Mouse (Mus musculus) G1E (cell line): ENCODE measurements at regions not wholly inside any gene's neighbourhood (a gene's known extent, or its start where the extent isn't known, plus 50 kb on each side); places are given as distances from the start of the nearest gene placed in this dataset.

Experiments used
- ATAC-seq: 2 replicates; pipeline ENCODE4 v1.8.0; 2016; ENCODE audit warnings: mild to moderate bottlenecking; ENCODE audit not compliant: insufficient number of reproducible peaks, poor library complexity, low FRiP score, severe bottlenecking; ENCODE audit errors: extremely low read depth
- DNase-seq: peaks from one replicate; pipeline ENCODE4 v3.0.0; 2012; ENCODE audit warnings: low spot score
- H3K27me3 ChIP-seq: 2 replicates; pipeline ENCODE4 v1.6.1; 2012; ENCODE audit warnings: mild to moderate bottlenecking, low read length, inconsistent platforms; ENCODE audit not compliant: insufficient read depth
- H3K36me3 ChIP-seq: replicated peaks from 2 replicates; pipeline ENCODE3; 2012; ENCODE audit warnings: mild to moderate bottlenecking, inconsistent platforms
- H3K4me1 ChIP-seq: 2 replicates; pipeline ENCODE4 v1.6.1; 2012; ENCODE audit warnings: low read depth, low read length, inconsistent platforms, mixed read lengths; ENCODE audit not compliant: insufficient read depth
- H3K4me3 ChIP-seq: 2 replicates; pipeline ENCODE4 v1.5.1; 2012; ENCODE audit warnings: low read depth, mild to moderate bottlenecking, inconsistent platforms, low read length, moderate library complexity, mixed read lengths
- H3K9me3 ChIP-seq: replicated peaks from 2 replicates; pipeline ENCODE4 v1.6.1; 2012; ENCODE audit warnings: inconsistent platforms
- CTCF ChIP-seq: IDR thresholded peaks from 2 replicates; pipeline ENCODE4 v1.5.1; 2012; ENCODE audit warnings: low read depth, low read length, inconsistent platforms, mixed read lengths
- GATA1 ChIP-seq: IDR thresholded peaks from 2 replicates; pipeline ENCODE4 v1.6.1; 2012; ENCODE audit warnings: borderline replicate concordance, low read length, inconsistent platforms, mixed read lengths
- GATA2 ChIP-seq: IDR thresholded peaks from 2 replicates; pipeline ENCODE4 v1.6.1; 2012; ENCODE audit warnings: low read depth, low read length, inconsistent platforms, borderline replicate concordance
- POLR2AphosphoS5 ChIP-seq: IDR thresholded peaks from 2 replicates; pipeline ENCODE4 v1.6.1; 2012; ENCODE audit warnings: low read depth, low read length, inconsistent platforms; ENCODE audit not compliant: insufficient replicate concordance
- TAL1 ChIP-seq: conservative IDR thresholded peaks from 2 replicates; pipeline ENCODE4 v1.6.1; 2012; ENCODE audit warnings: low read depth, low read length, inconsistent platforms, mixed read lengths

GRCm38 (mm10) chr3:38102181-38102580, 377.9 kb upstream of the Gm5148 start:
- ATAC-seq, result no peak
- Histone ChIP-seq H3K9me3 (no peaks in the 10 kb centered on the region), H3K4me1 (no peaks in the 10 kb centered on the region), H3K27me3 (0 out of 2 replicates have a peak, but pooled peaks cover 4% of the 10 kb centered on the region), H3K36me3 (no peaks in the 10 kb centered on the region), H3K4me3 (no peak overlapping the region)
- TF ChIP-seq CTCF, result no peak
- TF ChIP-seq GATA1, result no peak
- no peak for TF ChIP-seq TAL1
- no peak for TF ChIP-seq POLR2AphosphoS5
- TF ChIP-seq GATA2, result no peak
- no peak for DNase-seq

GRCm38 (mm10) chr3:38094370-38094979, 370.2 kb upstream of the Gm5148 start:
- TF ChIP-seq TAL1 (no peak), POLR2AphosphoS5 (no peak), GATA1 (no peak), CTCF (no peak), GATA2 (no peak)
- Histone ChIP-seq H3K4me1 (no peaks in the 10 kb centered on the region), H3K9me3 (no peaks in the 10 kb centered on the region), H3K36me3 (no peaks in the 10 kb centered on the region), H3K4me3 (no peak overlapping the region), H3K27me3 (no peaks in the 10 kb centered on the region; the same call in 1 of the 2 replicates)
- no peak for DNase-seq
- no peak for ATAC-seq

- H3K4me3 ChIP-seq, result no peak overlapping the region
- TF ChIP-seq TAL1, result no peak
- no peak for TF ChIP-seq GATA2
- no peak for TF ChIP-seq CTCF
- no peaks in the 10 kb centered on the region for H3K9me3 ChIP-seq
- no peaks in the 10 kb centered on the region for H3K36me3 ChIP-seq
- H3K27me3 ChIP-seq, result 0 out of 2 replicates have a peak, but pooled peaks cover 2% of the 10 kb centered on the region
- no peak for ATAC-seq
- no peaks in the 10 kb centered on the region for H3K4me1 ChIP-seq
- DNase-seq, result no peak
Measured at GRCm38 (mm10) chr3:38084548-38084947, 360.3 kb upstream of the Gm5148 start.

- Histone ChIP-seq H3K4me3 (no peak overlapping the region), H3K9me3 (no peaks in the 10 kb centered on the region), H3K27me3 (0 out of 2 replicates have a peak, but pooled peaks cover 2% of the 10 kb centered on the region), H3K36me3 (no peaks in the 10 kb centered on the region), H3K4me1 (no peaks in the 10 kb centered on the region)
- TF ChIP-seq GATA2, result no peak
- no peak for TF ChIP-seq CTCF
- no peak for TF ChIP-seq TAL1
- TF ChIP-seq GATA1, result no peak
- TF ChIP-seq POLR2AphosphoS5, result no peak
- no peak for DNase-seq
- no peak for ATAC-seq
Measured at GRCm38 (mm10) chr3:38082386-38082785, 358.1 kb upstream of the Gm5148 start.

- H3K27me3 ChIP-seq, result no peaks in the 10 kb centered on the region
- H3K4me3 ChIP-seq, result no peak overlapping the region
- DNase-seq (no peak), ATAC-seq (no peak)
- no peaks in the 10 kb centered on the region for H3K4me1 ChIP-seq
- no peaks in the 10 kb centered on the region for H3K36me3 ChIP-seq
- H3K9me3 ChIP-seq, result no peaks in the 10 kb centered on the region
- TF ChIP-seq POLR2AphosphoS5 (no peak), TAL1 (no peak), GATA1 (no peak), CTCF (no peak), GATA2 (no peak)
Measured at GRCm38 (mm10) chr3:38076835-38077234, 352.5 kb upstream of the Gm5148 start.

GRCm38 (mm10) chr3:38073946-38074345, 349.7 kb upstream of the Gm5148 start:
- TF ChIP-seq GATA2 (no peak), CTCF (no peak), GATA1 (no peak), TAL1 (no peak), POLR2AphosphoS5 (no peak)
- Histone ChIP-seq H3K36me3 (no peaks in the 10 kb centered on the region), H3K9me3 (no peaks in the 10 kb centered on the region), H3K27me3 (no peaks in the 10 kb centered on the region), H3K4me1 (no peaks in the 10 kb centered on the region), H3K4me3 (no peak overlapping the region)
- DNase-seq (no peak), ATAC-seq (no peak)
